Mouse (Mus musculus) naive thymus-derived CD4-positive, alpha-beta T cell, adult 2 months (primary cell): ENCODE measurements around the gene Gm2897.
"Not testable (repeated sequence)": the region's sequence is repeated elsewhere in the genome, so short reads cannot be mapped to it uniquely, and the experiment has no call there.

Experiments
- DNase-seq: peaks from one replicate; pipeline ENCODE4 v3.0.0-alpha.2; 2011; ENCODE audit warnings: low read depth

The Gm2897 gene

GRCm38 (mm10) chr14:3048727-3049512 is at the start of gene Gm2897:
TSS of gene Gm2897 (plus strand) at chr14:3049285.
- not testable (repeated sequence) for DNase-seq

GRCm38 (mm10) chr14:3029702-3030101 is 19.4 kb upstream of the Gm2897 start, which contains the start of gene Gm2888:
TSS of gene Gm2888 (plus strand) at chr14:3030002.
- DNase-seq = not testable (repeated sequence)

GRCm38 (mm10) chr14:3049513-3049800 is 372 bp downstream of the Gm2897 start:
- not testable (repeated sequence) for DNase-seq

GRCm38 (mm10) chr14:3050087-3050486 is 1.0 kb downstream of the Gm2897 start:
- DNase-seq = not testable (repeated sequence)

GRCm38 (mm10) chr14:3116051-3116450 is 67.0 kb downstream of the Gm2897 start:
- not testable (repeated sequence) for DNase-seq
